Mouse (Mus musculus) lung, adult 2 months (tissue): Measurements from ENCODE around the gene Zfp385c.

Source experiments
- CTCF ChIP-seq: fragments of 200-500 bp; IDR thresholded peaks from 2 replicates; pipeline ENCODE4 v1.5.1; 2011; ENCODE audit warnings: mild to moderate bottlenecking, low read length, control low read depth; ENCODE audit not compliant: insufficient read depth
- POLR2A ChIP-seq: fragments of 200-500 bp; IDR thresholded peaks from 2 replicates; pipeline ENCODE4 v1.6.1; 2011; ENCODE audit warnings: low read depth, mild to moderate bottlenecking, control low read depth, low read length, borderline replicate concordance; ENCODE audit errors: extremely low read depth

- TF ChIP-seq CTCF: no peak
- no peak for TF ChIP-seq POLR2A
Measured at GRCm38 (mm10) chr11:100688443-100688842, 3.8 kb downstream of the Zfp385c start.
